Mouse (Mus musculus): ENCODE measurements around the gene Eif4enif1.
"Not testable (repeated sequence)": the region's sequence is repeated elsewhere in the genome, so short reads cannot be mapped to it uniquely, and the experiment has no call there.

- not testable (repeated sequence) for TF ChIP-seq CTCF (conservative IDR thresholded peaks at IDR 0.05; ENCODE audit: low read length); POU5F1 (IDR thresholded peaks at IDR 0.05; ENCODE audit: borderline replicate concordance, low read length)
Measured at GRCm38 (mm10) chr11:3153666-3154397, 48.4 kb upstream of the Eif4enif1 start.

Data from E14TG2a.4 (cell line).